Mouse (Mus musculus) brown adipose tissue, adult 24 weeks (tissue): Measurements from ENCODE around the gene Pax2. TPM values are rescaled to one million over a fixed set of nuclear protein-coding genes. Genes with fewer than 3 reads are reported as not detected.

Experiments used
- H3K27ac ChIP-seq: fragments of 200-500 bp; replicated peaks from 2 replicates; pipeline ENCODE4 v1.5.1; 2012; ENCODE audit warnings: low read depth, mild to moderate bottlenecking, low read length
- H3K4me1 ChIP-seq: fragments of 200-500 bp; 2 replicates; pipeline ENCODE4 v1.6.1; 2012; ENCODE audit warnings: low read length, mixed read lengths; ENCODE audit not compliant: control insufficient read depth, insufficient read depth, insufficient read length
- H3K4me3 ChIP-seq: fragments of 200-500 bp; 2 replicates; pipeline ENCODE4 v1.5.1; 2012; ENCODE audit warnings: low read depth, mild to moderate bottlenecking, low read length, moderate library complexity; ENCODE audit not compliant: insufficient read depth
- polyA plus RNA-seq: library from polyadenylated mRNA; stranded (reverse); fragments of >200 nt; gene quantifications from 2 replicates; pipeline ENCODE4 v1.2.4, GENCODE M21; 2012; ENCODE audit not compliant: missing spikeins, insufficient read depth, insufficient read length

The Pax2 gene
- polyA plus RNA-seq, 1 experiment, result not detected

- no peak overlapping the region for H3K27ac ChIP-seq
- no peaks in the 10 kb centered on the region for H3K4me1 ChIP-seq
- H3K4me3 ChIP-seq, result no peak overlapping the region
Observed at GRCm38 (mm10) chr19:44876529-44876928, 120.7 kb downstream of the Pax2 start.

GRCm38 (mm10) chr19:44882552-44883024 is 126.7 kb downstream of the Pax2 start:
- Histone ChIP-seq H3K4me1 (no peaks in the 10 kb centered on the region), H3K27ac (no peak overlapping the region), H3K4me3 (peak overlapping the region; percentile 29)

- Histone ChIP-seq H3K4me3 (no peak overlapping the region), H3K4me1 (no peaks in the 10 kb centered on the region), H3K27ac (no peak overlapping the region)
Observed at GRCm38 (mm10) chr19:44884331-44884730, 128.5 kb downstream of the Pax2 start.

GRCm38 (mm10) chr19:44886475-44886874 is 130.6 kb downstream of the Pax2 start:
- H3K4me3 ChIP-seq, result no peak overlapping the region
- H3K27ac ChIP-seq, result no peak overlapping the region
- no peaks in the 10 kb centered on the region for H3K4me1 ChIP-seq

Other genes starting within 250 kb of the Pax2 start
- gene Sec31b, start 210.2 kb upstream of the Pax2 start, polyA plus RNA-seq, result 4.6 and 5.7 TPM in 2 replicates
- not detected in 2 replicates for gene Gm20538, start 203.2 kb upstream of the Pax2 start, polyA plus RNA-seq
- gene Ndufb8, start 200.6 kb upstream of the Pax2 start, polyA plus RNA-seq, result 2,301 and 2,740 TPM in 2 replicates
- 9.3 and 11.1 TPM in 2 replicates for gene Hif1an, start 193.2 kb upstream of the Pax2 start, polyA plus RNA-seq
- 4.4 and 6.2 TPM in 2 replicates for gene Slf2, start 175.1 kb downstream of the Pax2 start, polyA plus RNA-seq
- 0.25 and 0.55 TPM in 2 replicates for gene Sema4g, start 233.1 kb downstream of the Pax2 start, polyA plus RNA-seq
- 9.1 and 11.1 TPM in 2 replicates for gene Twnk, start 249.6 kb downstream of the Pax2 start, polyA plus RNA-seq